Mouse (Mus musculus) brain, embryonic 14.5 days (tissue): ENCODE data around the gene Muc20.

Experiments
- CTCF ChIP-seq: fragments of 200-500 bp; IDR thresholded peaks from 2 replicates; pipeline ENCODE4 v1.5.1; 2012; ENCODE audit warnings: inconsistent platforms, mild to moderate bottlenecking, moderate library complexity, borderline replicate concordance; ENCODE audit not compliant: insufficient read depth, insufficient read length; ENCODE audit errors: extremely low read depth
- POLR2A ChIP-seq: fragments of 200-500 bp; IDR thresholded peaks from 2 replicates; pipeline ENCODE4 v1.6.1; 2012; ENCODE audit warnings: mild to moderate bottlenecking, inconsistent platforms, borderline replicate concordance; ENCODE audit not compliant: poor library complexity, insufficient read depth, insufficient read length, severe bottlenecking; ENCODE audit errors: extremely low read depth

DNA sequence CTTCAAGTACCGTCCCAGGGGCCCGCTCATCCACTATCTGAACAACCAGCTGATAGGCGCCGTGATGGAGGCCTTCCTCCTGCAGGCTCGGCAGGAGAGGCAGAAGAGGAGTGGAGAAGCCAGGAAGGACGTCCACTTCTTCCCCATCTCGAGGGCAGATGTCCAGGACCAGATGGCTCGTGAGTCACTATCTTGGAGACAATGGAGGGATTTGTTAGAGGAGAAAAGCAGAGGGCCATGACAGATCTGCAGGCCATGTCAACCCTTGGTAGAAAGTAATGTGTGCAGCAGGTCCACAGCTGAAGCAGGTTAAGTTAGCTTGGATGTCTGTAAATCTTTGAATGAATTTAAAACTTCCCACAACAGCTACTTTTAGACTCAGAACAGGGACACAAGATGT lies 18.3 kb downstream of the Muc20 start:
- TF ChIP-seq CTCF (no peak), POLR2A (no peak)
